Mouse (Mus musculus): ENCODE results near the gene Otop3.

Gene Otop3

DNA sequence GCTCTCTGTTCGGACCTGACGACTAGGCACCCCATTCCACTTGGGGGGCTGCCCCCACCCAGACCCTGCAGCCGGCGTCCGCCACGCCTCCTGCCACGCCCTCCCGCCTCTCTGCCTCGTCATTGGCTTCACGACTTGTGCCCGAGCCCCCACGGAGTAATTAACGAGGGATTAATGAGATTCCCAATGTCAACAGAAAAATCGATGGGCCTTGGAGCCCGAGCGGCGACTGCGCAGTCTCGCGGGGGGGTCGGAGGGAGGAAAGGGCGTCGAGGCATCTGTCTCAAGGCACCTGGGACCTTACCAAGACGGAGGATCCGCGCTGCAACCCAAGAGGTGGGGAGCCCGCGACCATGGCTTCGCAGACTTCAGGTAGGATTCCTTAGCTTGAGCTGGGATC, at the start of gene Otop3:
Gene Otop3 (plus strand): TSS at position 201 of the 400 bp plus-strand sequence.
- DNase-seq (ENCODE audit: low spot score), result no peak

DNA sequence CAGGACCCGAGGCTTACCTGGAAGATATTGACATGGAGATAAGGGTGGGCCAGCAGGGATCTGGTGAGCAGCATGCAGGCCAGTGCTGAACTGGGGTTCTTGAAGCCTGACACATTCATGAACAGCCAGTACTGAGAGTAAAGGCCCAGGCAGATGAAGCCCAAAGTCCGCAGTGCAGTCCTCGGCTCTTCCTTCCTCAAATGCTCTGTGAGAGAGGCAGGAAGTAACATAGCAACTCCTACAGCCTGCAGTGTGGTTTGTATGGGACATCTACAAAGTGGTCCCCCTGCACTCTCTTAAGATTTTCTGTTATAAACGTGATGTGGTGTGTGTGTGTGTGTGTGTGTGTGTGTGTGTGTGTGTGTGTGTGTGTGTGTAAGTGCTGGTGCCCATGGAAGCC, 49.2 kb upstream of the Otop3 start:
- no peak for DNase-seq (ENCODE audit: low spot score)

DNA sequence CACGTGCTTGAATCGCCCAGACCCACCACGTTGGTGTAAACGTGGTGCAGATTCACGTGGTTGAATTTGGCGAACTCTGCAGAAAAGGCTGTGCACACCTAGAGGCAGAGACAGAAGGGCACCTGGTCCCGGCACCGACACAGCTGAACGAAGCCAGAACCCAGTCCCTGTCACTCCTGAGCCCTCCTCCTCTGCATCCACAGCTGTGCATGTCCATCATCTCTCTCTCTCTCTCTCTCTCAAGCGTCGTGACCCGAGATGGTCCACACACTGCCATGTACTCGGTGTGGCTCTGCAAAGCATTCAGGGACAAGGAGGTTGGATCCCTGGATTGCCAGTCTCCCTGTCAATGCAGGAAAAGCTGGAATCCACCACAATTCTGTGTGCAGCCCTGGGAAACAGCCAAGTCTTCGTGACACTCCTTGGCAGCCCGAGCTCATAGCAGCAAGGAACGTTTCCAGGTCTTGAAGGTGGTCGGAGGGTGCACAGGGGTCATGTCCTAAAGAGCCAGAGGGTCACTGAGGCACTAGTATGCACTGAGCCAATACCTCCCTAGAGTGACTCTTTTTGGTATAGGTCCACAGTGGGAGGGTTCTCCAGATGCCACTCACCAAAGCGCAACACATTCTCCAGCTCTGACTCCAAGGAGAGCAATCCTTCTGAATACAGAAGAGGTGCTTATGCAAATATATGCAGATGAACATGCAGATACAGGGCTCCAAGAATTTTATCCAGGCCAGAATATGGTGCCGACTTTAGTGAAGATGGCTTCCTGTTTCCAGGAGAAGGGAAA, 48.1 kb upstream of the Otop3 start:
- no peak for DNase-seq (ENCODE audit: low spot score)

DNA sequence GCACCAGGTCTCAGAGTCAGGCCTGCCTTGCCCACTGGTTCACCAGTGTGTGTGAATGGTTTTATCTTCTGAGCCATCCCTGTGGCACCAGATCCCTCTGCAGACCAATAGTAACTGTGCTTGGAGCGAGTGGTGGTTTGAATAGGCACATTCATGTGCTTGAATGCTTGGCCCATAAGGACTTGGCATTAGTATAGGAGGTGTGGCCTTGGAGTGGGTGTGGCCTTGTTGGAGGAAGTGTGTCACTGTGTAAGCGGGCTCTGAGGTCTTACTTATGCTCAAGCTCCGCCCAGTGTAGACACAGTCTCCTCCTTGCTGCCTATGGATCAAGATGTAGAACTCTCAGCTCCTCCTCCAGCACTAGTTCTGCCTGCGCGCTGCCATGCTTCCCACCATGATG, 47.1 kb upstream of the Otop3 start:
- no peak for DNase-seq (ENCODE audit: low spot score)

DNA sequence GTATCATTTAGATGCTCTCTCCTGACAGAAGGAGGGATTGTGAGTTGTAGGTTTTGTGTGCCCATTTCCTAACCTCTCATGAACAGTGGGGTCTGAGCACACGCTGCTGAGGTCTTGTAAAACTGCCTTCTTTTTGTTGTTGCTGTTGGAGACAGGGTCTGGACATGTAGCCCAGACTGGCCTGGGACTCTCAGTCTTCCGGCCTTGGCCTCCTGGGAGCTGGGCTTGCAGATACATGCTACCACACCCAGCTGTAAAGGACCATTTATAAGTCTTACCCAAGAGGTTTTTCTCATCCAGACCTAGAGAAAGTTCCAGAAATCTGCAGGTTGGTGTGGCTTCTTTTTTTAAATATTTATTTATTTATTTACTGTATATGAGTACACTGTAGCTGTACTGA, 46.2 kb upstream of the Otop3 start:
- no peak for DNase-seq (ENCODE audit: low spot score)

DNA sequence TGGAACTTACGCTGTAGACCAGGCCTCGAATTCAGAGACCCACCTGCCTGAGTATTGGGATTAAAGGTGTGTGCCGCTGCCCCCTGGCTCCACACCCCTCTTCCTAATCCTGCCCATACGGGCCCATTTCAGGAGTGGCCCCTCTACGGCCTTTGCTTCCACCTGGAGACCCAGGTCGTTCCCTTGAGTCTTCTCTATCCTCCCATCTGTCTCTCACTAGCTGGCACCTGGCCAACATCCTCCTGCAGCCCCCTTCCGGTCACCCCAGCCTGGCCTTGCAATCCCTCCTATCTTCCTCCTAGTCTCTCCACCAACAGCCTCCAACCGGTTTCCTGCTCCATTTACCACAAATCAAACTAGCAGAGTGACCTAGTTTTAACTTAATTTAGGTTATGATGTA, 44.6 kb upstream of the Otop3 start:
- DNase-seq (ENCODE audit: low spot score), result no peak

DNA sequence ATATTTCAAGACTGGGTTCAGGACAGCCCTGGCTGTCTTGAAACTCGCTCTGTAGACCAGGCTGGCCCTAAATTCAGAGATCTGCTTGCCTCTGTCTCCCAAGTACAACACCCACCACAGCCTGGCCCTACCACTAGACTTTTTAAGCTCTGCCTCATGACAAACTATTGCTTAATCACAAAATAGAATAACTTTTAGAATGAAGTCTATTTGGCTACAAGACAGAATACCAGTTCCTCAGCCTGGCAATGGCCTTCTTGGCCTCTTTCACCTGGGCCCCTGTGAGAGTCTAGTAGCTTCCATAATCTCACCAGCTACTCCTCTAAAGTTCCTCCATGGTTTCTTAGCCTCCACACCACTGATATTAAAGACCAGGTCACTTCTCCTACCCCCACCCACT, 44.2 kb upstream of the Otop3 start:
- DNase-seq (ENCODE audit: low spot score), result no peak

DNA sequence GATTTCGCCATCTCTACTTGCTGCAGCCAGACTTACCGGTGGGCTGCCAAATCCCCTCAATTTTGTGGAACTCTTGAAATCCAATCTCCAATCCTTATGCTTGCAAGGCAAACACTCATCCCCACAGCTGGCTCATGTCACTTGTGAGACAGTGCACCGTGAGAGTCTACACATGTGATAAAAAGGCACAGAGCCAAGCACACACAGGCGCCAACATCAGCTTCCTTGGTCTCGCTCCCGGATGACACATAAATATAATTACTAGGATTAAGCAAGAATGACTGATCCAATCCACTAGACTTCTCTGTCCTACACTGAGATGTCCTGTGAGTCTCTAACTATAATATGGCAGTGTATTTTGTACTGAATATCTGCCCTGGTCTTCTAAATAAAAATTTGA, 43.6 kb upstream of the Otop3 start:
- no peak for DNase-seq (ENCODE audit: low spot score)

DNA sequence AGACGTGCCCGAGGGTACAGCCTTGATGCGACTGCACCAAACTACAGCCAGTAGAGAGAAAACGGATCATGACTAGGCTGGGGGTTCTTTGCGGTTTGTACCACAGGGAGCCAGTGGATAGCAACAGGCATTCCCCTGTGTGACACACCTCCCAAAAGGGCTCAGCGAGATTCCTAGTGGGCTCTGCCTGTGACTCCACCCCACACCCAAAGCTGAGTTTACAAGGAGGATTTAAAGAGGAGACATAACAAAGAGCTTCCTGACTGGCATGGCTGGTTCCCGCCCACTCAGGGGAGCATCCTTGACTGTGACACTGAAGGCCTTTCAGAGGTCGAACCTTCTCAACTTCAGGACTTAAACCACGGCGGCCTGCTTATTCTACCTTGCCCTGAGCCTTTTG, 43.0 kb upstream of the Otop3 start:
- no peak for DNase-seq (ENCODE audit: low spot score)

DNA sequence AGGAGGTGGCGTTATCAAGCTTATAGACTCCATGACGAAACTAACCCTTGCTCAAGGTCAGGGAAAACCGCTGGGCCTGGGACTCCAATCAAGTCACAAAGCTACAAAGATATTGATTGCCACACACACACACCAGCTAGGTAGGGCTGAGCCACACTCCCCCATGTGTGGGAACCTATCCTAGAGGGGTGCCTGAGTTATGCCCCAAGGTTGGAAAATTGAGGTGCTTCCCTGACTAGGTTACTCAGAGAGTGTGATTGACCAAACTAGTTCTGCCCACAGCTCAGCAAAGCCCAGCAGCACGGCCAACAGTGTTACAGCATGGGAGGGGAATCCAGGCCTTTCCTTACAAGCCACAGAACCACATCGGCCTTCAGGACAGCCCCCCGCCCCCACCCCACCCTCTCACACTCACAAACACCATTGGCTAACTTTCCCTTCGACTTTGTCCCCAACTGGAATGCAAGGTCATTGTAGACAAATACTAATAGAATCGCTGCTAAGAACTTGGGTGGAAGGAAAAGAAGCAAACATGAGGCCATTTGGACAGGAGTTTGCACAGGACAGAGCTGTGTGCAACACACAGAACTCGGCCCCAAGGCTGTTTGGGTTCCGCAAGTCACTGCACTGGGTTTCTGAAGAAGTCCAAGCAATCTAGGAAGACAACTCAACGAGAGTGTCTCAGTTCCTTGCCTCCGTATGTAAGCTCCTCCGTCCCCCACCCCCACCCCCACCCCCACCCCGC, 41.7 kb upstream of the Otop3 start:
- no peak for DNase-seq (ENCODE audit: low spot score)

DNA sequence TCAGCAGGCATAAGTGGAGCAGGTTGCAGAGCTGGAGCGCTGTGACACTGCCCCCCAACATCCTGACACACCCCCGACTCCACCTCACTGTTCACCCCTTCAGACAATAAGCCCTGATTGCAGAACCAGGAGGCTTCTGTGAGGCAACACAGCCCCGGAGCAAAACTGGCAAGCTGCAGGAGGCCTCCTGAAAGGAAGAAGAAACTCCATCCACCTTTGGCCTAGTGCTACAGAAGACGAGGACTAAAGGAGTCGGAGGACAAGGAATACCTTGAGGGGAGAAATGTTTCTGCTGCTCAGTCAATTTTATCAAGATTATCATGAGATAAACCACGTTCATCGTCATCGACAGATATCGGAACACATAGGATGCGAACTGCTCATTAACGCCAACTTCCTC, 38.6 kb upstream of the Otop3 start:
- no peak for DNase-seq (ENCODE audit: low spot score)

DNA sequence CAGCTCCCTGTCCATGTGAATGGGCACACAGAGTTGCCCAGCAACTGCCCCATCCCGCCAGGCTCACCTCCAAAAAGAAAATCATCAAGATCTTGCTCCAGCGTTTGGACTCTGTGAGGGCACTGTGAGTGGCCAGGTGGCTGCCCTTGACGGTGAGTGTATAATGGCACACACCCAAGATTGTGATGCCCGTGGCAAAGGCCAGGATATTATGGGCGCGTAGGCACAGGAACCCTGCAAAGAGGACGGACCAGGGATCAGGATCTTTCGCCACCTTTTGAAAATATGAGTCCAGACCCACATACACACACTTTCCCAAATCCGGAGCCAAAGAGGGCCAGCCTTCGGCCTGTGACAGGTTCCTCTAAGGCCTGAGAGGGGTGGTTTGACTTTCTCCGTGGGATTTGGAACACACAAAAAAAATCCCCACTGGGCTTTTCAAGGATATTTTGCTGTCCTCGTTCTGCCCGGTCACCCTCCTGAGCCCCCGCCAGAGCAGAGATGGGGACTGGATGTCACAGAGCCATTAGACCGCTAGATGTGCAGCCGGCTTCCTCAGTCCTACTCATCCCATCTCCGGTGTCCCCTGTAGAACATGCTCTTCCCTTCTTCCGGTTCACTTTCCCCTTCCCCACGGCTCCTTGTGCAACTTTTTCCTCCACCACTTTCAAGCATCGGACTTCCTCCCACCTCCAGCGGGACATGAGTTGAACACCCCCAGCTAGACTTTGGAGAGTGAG, 37.9 kb upstream of the Otop3 start:
- no peak for DNase-seq (ENCODE audit: low spot score)

DNA sequence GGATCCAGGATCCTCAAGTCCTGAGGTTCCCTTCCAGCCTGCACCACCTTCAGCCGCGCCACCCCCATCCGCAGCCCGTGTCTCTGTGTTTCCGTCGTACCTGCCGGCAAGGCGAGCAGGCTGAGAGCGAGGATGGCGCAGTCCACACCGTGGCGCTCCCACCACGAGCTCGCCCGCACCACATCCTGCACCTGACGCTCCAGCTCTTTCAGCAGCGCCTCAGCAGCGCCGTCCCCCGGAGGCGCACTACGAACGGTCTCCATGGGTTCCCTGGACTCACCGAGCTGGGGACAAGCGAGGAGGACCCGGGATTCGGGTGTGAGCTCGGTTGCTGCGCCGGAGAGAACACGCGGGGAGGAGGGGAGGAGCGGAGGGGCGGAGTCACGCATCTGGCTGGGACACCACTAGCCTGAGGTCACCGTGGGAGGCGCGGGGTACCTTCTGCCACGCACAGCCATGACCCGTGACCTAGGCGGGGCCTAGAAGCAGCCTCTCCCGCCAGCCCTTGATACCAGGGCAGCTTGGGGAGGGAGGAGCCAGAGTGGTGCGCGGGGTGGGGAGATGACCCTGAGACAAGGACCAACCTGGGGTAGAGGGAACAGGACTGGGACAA, 37.2 kb upstream of the Otop3 start, which contains the start of gene Fads6:
Gene Fads6 (minus strand): TSS at position 450 of the 613 bp plus-strand sequence.
- peak; percentile 67 for DNase-seq (ENCODE audit: low spot score)

DNA sequence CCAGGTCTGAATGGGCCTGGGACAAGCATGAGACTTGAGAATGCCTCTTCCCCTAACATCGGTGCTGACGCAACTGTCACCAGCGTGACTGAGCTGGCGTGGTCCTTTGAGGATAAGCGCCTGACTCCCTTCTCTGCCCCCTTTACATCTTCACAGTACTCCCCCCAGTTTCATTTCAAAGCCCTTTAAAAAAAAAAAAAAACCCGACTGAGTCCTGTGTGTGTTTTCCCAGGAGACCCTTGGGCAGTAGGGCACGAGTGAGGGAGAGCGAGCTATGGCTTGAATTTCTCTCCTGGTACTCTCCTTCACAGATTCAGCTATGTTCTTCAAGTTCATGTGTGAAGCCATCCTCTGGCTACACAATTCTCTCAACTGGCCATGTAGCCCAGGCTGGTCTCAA, 36.4 kb upstream of the Otop3 start:
- DNase-seq (ENCODE audit: low spot score), result no peak

DNA sequence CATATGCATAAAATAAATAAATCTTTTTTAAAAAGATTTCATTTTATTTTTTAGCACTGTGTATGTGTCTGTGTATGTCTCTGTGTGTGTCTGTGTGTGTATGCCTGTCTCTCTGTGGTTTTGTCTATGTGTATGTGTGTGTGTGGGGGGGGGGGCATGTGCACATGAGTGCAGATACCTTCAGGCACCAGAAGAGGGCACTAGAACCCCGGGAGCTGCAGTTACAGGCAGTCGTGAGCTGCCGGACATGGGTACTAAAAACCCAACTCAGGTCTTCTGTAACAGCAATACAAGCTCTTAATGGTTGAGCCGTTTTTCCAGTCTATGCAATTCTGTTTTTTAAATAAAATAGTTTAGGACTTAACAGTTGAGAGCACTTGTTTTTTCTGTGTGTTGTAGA, 33.8 kb upstream of the Otop3 start:
- DNase-seq (ENCODE audit: low spot score), result no peak

DNA sequence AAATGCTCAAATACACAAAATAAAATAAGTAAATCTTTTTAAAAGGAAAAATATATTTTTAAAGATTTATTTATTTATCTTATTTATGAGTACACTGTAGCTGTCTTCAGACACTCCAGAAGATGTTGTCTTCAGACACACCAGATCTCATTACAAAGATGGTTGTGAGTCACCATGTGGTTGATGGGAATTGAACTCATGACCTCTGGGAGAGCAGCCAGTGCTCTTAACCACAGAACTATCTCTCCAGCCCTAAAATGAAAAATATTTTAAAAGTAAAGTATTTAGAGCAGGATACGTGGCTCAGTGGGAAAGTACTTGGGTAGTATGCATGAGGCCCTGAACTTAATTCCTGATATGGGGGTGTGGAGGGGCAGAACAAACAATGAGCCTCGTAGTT, 33.2 kb upstream of the Otop3 start:
- DNase-seq (ENCODE audit: low spot score), result no peak

DNA sequence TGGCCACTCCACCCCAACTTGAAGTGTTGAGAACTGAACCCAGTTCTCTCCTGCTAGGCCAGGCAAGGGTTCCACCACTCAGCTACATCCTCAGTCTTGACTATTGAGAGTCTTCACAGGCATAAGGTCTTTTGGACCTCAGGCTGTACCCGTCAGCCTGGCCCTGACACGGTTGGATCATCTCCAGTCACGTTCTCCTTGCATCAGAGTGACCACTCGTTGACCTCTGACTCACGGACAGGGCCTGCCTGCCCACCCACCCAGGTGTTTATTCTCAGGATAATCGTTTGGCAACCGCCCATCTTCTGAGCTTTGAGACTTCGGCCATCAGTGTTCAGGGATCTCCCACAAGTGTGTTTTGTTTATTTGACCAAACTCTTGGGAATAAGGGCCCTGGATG, 31.4 kb upstream of the Otop3 start:
- DNase-seq (ENCODE audit: low spot score), result no peak

DNA sequence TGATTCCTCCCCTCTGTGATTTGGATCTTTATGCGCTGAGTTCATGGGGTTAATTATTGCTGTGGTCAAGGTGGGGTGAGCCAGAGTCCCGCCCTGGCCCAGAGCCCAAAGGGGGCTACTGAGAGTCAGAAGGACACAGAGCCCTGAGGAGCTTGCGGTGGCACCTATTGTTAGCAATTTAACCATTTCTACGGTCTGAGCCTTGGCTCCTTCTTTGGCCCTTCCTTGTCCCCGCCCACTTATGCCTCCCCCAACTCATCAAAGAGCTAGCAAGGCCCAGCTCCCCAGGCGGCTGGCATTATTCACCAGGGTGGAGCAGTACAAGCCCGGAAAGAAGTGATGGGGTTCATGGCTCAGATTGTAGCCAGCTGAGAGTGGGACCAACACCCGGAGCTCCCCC, 27.7 kb upstream of the Otop3 start, which contains the start of gene Otop2:
Gene Otop2 (plus strand): TSS at position 301 of the 400 bp plus-strand sequence.
- DNase-seq (ENCODE audit: low spot score), result no peak

DNA sequence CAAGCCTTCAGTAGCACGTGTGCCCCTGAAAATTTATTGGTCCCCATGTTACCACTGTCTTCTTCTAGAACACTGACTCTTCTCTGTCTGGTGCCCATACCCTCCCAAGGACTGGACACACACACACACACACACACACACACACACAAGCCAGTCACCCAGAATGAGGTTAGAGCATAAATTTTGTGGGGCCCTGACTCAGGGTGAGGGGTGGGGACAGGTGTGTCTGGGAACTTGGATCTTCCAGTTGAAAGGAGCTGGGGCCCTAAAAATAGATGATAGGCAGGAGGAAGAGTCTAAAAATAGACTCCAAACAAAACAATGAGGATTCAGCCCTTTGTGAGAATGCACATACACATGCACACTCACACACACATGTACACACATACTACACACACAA, 25.8 kb upstream of the Otop3 start:
- DNase-seq (ENCODE audit: low spot score), result no peak

DNA sequence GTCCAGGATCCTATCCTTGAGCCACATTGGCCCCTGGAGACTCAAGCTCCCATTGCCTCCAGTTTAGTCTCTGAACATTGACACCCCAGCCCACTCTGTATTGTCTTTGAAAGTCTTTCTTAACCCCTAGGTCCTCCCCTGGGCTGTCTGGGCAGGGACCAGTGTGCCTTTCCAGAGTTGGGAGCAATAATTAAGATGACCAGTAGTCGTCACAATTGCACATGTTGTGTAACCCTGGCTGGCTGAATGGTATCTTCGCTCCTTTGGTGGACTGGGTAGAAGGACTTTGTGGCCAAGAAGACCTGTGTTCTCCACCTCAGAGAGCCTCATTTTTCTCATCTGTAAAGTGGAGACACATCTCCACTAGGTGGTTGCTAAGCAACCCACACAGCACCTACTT, 20.3 kb upstream of the Otop3 start:
- no peak for DNase-seq (ENCODE audit: low spot score)

DNA sequence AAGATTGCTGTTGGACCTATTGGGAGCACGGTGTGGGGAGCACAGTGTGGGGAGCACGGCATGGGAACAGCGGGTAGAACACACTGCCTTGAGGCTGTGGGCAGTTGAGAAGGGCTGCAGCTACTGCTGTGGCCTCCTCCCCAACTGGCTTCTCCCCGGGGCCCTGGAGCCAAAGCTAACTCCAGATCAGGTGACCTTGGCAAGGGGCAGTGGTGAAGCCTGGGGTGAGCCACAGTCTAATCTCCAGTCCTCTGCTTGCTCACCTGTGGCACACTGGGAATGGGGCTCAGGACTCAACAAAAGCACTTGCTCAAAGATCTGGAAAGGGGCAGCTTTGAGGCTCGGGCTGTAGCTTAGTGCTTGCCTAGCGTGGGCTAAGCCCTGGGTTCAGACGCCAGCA, 17.3 kb upstream of the Otop3 start:
- DNase-seq (ENCODE audit: low spot score), result no peak

DNA sequence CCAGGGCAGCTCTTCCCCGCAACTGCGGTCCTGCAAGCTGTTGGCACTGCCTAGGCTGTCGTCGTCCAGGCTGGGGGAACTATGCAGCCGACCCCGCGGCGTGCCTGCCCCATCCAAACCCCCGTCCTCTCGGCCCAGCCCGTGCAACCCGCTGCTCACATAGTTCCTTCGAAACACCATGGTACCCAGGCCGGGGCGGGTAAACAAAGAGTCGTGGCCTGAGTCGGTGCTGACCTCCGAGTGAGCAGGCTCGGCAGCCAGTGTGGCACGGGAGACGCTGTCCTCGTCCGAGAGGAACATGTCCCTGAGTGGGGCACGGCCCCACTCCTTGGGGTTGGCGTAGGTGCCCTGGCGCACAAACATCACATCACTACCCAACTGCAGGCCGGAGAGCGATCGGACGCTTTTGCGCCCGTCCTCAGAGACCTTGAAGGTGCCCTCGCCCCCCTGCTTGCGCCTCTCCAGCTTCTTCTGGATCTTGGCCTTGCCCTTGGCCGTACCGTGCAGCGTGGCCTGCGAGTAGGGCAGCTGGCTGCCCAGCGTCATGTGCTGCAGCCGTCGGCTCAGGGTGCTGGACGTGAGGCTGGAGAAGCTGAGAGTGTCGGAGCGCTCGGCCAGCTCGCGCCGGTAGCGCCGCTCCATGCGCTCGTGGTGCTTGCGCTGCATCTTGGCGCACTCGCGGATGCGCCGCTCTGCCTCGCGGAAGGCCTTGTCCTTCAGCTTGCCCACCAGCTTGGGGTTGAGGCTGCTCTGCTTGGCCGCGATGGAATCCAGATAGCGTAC, 16.1 kb upstream of the Otop3 start:
- no peak for DNase-seq (ENCODE audit: low spot score)

Measured in embryo, embryonic 10.5 days (tissue).